Mouse (Mus musculus) intestine, embryonic 16.5 days (tissue): Measurements from ENCODE around the gene Slc25a17. TPM values are rescaled to one million over a fixed set of nuclear protein-coding genes. Genes with fewer than 3 reads are reported as not detected.

Experiments
- ATAC-seq: fragments of 200-750 bp; cut with Nextera tagmentation; 2 replicates; pipeline ENCODE4 v1.8.0; 2017; ENCODE audit warnings: moderate TSS enrichment, moderate library complexity
- H3K27ac ChIP-seq: fragments of 300-500 bp; sonication (generic); 2 replicates; pipeline ENCODE4 v1.5.1; 2014; ENCODE audit warnings: mild to moderate bottlenecking, low read length
- H3K27me3 ChIP-seq: fragments of 300-500 bp; sonication (generic); replicated peaks from 2 replicates; pipeline ENCODE4 v1.6.1; 2014; ENCODE audit warnings: low read length, control low read depth, mixed read lengths; ENCODE audit not compliant: control insufficient read depth, insufficient read depth
- H3K36me3 ChIP-seq: fragments of 300-500 bp; sonication (generic); 2 replicates; pipeline ENCODE4 v1.6.1; 2014; ENCODE audit warnings: low read length, control low read depth; ENCODE audit not compliant: control insufficient read depth, insufficient read depth
- H3K4me1 ChIP-seq: fragments of 300-500 bp; sonication (generic); 2 replicates; pipeline ENCODE4 v1.6.1; 2014; ENCODE audit warnings: low read length, control low read depth, mixed read lengths; ENCODE audit not compliant: control insufficient read depth, insufficient read depth
- H3K4me2 ChIP-seq: fragments of 300-500 bp; sonication (generic); 2 replicates; pipeline ENCODE4 v1.6.1; 2014; ENCODE audit warnings: low read depth, low read length, control low read depth
- H3K4me3 ChIP-seq: fragments of 300-500 bp; sonication (generic); 2 replicates; pipeline ENCODE4 v1.5.1; 2014; ENCODE audit warnings: mild to moderate bottlenecking, low read length
- H3K9ac ChIP-seq: fragments of 300-500 bp; sonication (generic); 2 replicates; pipeline ENCODE4 v1.6.1; 2014; ENCODE audit warnings: low read depth, low read length
- H3K9me3 ChIP-seq: fragments of 300-500 bp; sonication (generic); 2 replicates; pipeline ENCODE4 v1.6.1; 2016; ENCODE audit warnings: low read length, control low read depth; ENCODE audit not compliant: control insufficient read depth
- WGBS: fragments of 180-500 bp; shearing (Covaris S2); extraction: QIAGEN DNeasy Blood & Tissue Kit; methylation state at CpG from one replicate; pipeline ENCODE4 v1.1.7; 2014; 5-methylcytosine and 5-hydroxymethylcytosine counted together
- polyA plus RNA-seq: library from polyadenylated mRNA; unstranded; fragments of >200 nt; fragmentation: Nextera tagmentation; extraction: Ambion mirVana; gene quantifications from 2 replicates; pipeline ENCODE4 v1.2.1, GENCODE M21; 2015

Gene Slc25a17
- polyA plus RNA-seq, 1 experiment from 2014 or later = 67.4 TPM

DNA sequence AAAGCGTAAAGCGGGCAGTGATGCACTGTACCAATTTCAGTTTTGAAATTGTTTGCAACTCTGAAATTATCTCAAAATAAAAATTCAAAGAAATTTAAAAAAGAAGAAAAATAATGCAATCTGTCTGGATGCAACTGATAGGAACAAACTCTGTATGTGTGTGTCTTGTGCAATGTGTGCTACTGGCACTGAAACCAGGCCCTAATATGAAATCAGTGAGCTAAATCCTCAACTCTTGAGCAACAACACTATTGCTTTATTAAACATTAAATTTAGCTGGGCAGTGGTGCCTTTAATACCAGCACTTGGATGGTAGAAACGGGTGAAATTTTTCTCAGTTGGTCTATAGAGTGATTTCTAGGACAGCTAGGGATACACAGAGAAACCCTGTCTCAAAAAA, 21.5 kb downstream of the Slc25a17 start:
- Histone ChIP-seq H3K4me1 (no peaks in the 10 kb centered on the region), H3K9me3 (no peaks in the 10 kb centered on the region), H3K4me3 (no peak overlapping the region), H3K27ac (no peak overlapping the region), H3K4me2 (no peak overlapping the region), H3K36me3 (peaks cover 9% of the 10 kb centered on the region), H3K9ac (no peak overlapping the region), H3K27me3 (no peaks in the 10 kb centered on the region)
- ATAC-seq = no peak
- 95% methylated on average over 3 of the region's 3 CpGs for WGBS

GRCm38 (mm10) chr15:81336466-81336865, 24.1 kb downstream of the Slc25a17 start:
- Histone ChIP-seq H3K4me3 (no peak overlapping the region), H3K9me3 (no peaks in the 10 kb centered on the region), H3K4me2 (no peak overlapping the region), H3K36me3 (peaks cover 19% of the 10 kb centered on the region), H3K27ac (no peak overlapping the region), H3K9ac (no peak overlapping the region), H3K4me1 (no peaks in the 10 kb centered on the region), H3K27me3 (no peaks in the 10 kb centered on the region)
- WGBS = 93% methylated on average over 5 of the region's 5 CpGs
- ATAC-seq = no peak

DNA sequence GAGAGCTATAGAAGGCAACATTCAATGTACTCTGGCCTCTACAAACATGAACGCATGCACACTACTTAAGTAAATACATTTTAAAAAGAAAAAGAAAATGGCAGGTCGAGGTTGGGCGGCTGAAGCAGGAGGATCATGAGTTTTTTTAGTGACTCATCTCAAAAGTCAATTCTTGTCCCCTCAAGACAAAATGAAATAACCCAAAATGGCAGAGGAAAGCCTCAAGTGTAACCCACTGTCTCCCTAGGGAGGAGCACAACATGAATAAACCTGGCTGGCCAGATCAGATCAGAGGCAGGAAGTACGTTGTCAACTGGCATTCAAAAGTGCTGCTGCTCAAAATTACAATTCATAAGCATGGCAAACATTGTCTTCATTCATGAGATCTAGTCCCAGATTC, 28.1 kb downstream of the Slc25a17 start:
- H3K36me3 ChIP-seq = peaks cover 16% of the 10 kb centered on the region
- no peaks in the 10 kb centered on the region for H3K9me3 ChIP-seq
- H3K27me3 ChIP-seq = no peaks in the 10 kb centered on the region
- ATAC-seq = no peak
- no peak overlapping the region for H3K4me3 ChIP-seq
- H3K4me1 ChIP-seq = no peaks in the 10 kb centered on the region
- 89% methylated on average over 4 of the region's 4 CpGs for WGBS
- no peak overlapping the region for H3K27ac ChIP-seq
- H3K9ac ChIP-seq = no peak overlapping the region
- no peak overlapping the region for H3K4me2 ChIP-seq

GRCm38 (mm10) chr15:81330816-81331433, 29.7 kb downstream of the Slc25a17 start:
- ATAC-seq = no peak
- no peak overlapping the region for H3K9ac ChIP-seq
- H3K4me3 ChIP-seq = no peak overlapping the region
- H3K4me1 ChIP-seq = no peaks in the 10 kb centered on the region
- peaks cover 16% of the 10 kb centered on the region for H3K36me3 ChIP-seq
- no peaks in the 10 kb centered on the region for H3K27me3 ChIP-seq
- H3K9me3 ChIP-seq = no peaks in the 10 kb centered on the region
- no peak overlapping the region for H3K4me2 ChIP-seq
- WGBS = 64% methylated on average over 3 of the region's 3 CpGs
- no peak overlapping the region for H3K27ac ChIP-seq

DNA sequence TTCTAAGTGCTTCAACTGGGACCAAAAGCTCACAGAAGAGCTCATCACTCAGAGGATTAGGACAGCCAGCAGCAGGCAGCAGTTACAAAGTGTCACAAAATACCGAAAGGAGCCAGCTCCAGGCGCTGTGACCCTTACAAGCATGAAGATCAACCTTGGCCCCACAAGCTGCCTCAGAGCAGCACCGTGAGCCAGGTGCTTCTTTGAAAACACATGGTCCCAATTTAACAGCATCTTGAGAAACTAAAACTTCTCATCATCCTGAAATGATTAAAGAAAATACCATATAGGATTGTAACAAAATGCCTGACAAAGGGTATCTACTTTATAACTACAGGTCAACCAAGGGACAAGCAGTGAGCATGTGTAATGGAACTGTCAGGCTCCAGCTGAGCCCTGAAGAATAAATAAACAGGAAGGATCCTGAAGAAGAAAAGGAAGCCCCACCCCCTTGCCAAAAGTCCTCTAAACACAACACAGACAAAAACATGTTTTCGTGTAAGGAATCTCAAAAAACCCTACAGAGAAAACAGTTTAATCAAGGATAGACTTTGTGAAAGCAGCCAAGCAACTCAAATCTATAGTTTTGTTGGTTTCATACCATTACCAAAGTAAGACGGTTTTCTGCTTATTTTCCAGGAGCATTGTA, 30.8 kb downstream of the Slc25a17 start:
- Histone ChIP-seq H3K9me3 (no peaks in the 10 kb centered on the region), H3K27me3 (no peaks in the 10 kb centered on the region), H3K4me1 (no peaks in the 10 kb centered on the region), H3K4me3 (no peak overlapping the region), H3K4me2 (no peak overlapping the region), H3K36me3 (peaks cover 22% of the 10 kb centered on the region), H3K9ac (no peak overlapping the region), H3K27ac (no peak overlapping the region)
- no peak for ATAC-seq
- 45% methylated on average over 5 of the region's 5 CpGs for WGBS

- no peak for ATAC-seq
- Histone ChIP-seq H3K4me1 (no peaks in the 10 kb centered on the region), H3K9me3 (no peaks in the 10 kb centered on the region), H3K9ac (no peak overlapping the region), H3K4me2 (no peak overlapping the region), H3K36me3 (peaks cover 13% of the 10 kb centered on the region; the same call in 1 of the 2 replicates), H3K27ac (no peak overlapping the region), H3K27me3 (no peaks in the 10 kb centered on the region), H3K4me3 (no peak overlapping the region)
- 93% methylated on average over 7 of the region's 7 CpGs for WGBS
Measured at GRCm38 (mm10) chr15:81327501-81327900, 33.1 kb downstream of the Slc25a17 start.

- ATAC-seq = no peak
- WGBS = 82% methylated on average over 4 of the region's 4 CpGs
- Histone ChIP-seq H3K27ac (no peak overlapping the region), H3K4me2 (no peak overlapping the region), H3K27me3 (no peaks in the 10 kb centered on the region), H3K9ac (no peak overlapping the region), H3K4me1 (no peaks in the 10 kb centered on the region), H3K36me3 (peaks cover 13% of the 10 kb centered on the region; the same call in 1 of the 2 replicates), H3K4me3 (no peak overlapping the region), H3K9me3 (no peaks in the 10 kb centered on the region)
Measured at GRCm38 (mm10) chr15:81324979-81325378, 35.6 kb downstream of the Slc25a17 start.

DNA sequence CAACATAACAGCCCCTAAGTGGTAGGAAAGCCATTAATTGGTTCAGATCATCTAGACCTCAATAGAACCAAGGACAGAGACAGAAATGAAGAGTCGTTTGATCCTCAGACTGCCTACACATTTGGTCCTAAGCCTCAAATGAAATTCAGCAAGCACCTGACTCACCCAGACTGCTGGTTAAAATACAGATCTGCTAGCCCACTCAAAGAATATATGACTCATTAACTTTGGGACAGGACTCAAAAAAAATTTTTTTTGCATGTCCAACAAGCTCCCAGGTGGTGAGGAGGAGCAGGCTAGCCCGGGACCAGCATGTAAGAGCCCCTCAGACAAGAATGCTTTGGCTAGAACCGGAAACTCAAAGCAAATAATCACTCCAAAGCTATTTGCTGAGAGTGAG, 40.5 kb downstream of the Slc25a17 start:
- 94% methylated on average over 3 of the region's 3 CpGs for WGBS
- Histone ChIP-seq H3K27ac (no peak overlapping the region), H3K9me3 (no peaks in the 10 kb centered on the region), H3K36me3 (peaks cover 13% of the 10 kb centered on the region), H3K27me3 (no peaks in the 10 kb centered on the region), H3K4me3 (no peak overlapping the region), H3K9ac (no peak overlapping the region), H3K4me1 (no peaks in the 10 kb centered on the region), H3K4me2 (no peak overlapping the region)
- no peak for ATAC-seq

- Histone ChIP-seq H3K4me2 (no peak overlapping the region), H3K36me3 (peaks cover 13% of the 10 kb centered on the region), H3K27me3 (no peaks in the 10 kb centered on the region), H3K27ac (no peak overlapping the region), H3K9me3 (no peaks in the 10 kb centered on the region), H3K4me1 (no peaks in the 10 kb centered on the region), H3K4me3 (no peak overlapping the region), H3K9ac (no peak overlapping the region)
- ATAC-seq = no peak
- WGBS = 92% methylated on average over 9 of the region's 9 CpGs
Measured at GRCm38 (mm10) chr15:81319462-81319861, 41.1 kb downstream of the Slc25a17 start.
